Mouse (Mus musculus) megakaryocyte, embryonic 14.5 days (primary cell): ENCODE measurements around the gene Gm28036.

Experiments
- FLI1 ChIP-seq: IDR thresholded peaks from 2 replicates; pipeline ENCODE4 v1.6.1; 2012; ENCODE audit warnings: low read length, inconsistent platforms, mixed read lengths
- GATA1 ChIP-seq: IDR thresholded peaks from 3 replicates; pipeline ENCODE4 v1.6.1; 2012; ENCODE audit warnings: mixed read lengths, low read length, inconsistent platforms, borderline replicate concordance

DNA sequence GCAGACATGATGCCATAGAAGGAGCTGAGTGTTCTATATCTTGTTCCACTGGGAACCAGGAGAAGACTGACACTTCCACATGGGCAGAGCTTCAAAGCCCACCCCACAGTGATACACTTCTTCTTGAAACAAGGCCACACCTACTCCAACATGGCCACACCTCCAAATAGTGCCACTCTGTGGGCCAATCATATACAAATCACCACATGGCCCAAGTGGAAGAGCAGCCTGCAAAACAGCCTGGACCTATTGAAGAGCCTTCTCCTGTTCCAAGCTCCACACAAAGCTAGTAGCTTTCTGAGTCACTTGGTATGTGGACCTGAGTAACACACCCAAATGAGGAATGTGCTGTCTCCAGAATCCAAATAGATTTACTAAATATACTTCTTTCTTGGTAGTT, 7.3 kb downstream of the Gm28036 start:
- no peak for TF ChIP-seq FLI1
- no peak for TF ChIP-seq GATA1
